Mouse (Mus musculus): Measurements from ENCODE around the gene Gm3402.
"Not testable (repeated sequence)": the region's sequence is repeated elsewhere in the genome, so short reads cannot be mapped to it uniquely, and the experiment has no call there.

Gene Gm3402

GRCm38 (mm10) chr5:146513823-146514222, at the start of gene Gm3402:
Gene Gm3402 (plus strand): TSS chr5:146514123.
- DNase-seq (ENCODE audit: low spot score) = not testable (repeated sequence)

GRCm38 (mm10) chr5:146466663-146467062, 47.3 kb upstream of the Gm3402 start:
- no peak for DNase-seq (ENCODE audit: low spot score)

DNA sequence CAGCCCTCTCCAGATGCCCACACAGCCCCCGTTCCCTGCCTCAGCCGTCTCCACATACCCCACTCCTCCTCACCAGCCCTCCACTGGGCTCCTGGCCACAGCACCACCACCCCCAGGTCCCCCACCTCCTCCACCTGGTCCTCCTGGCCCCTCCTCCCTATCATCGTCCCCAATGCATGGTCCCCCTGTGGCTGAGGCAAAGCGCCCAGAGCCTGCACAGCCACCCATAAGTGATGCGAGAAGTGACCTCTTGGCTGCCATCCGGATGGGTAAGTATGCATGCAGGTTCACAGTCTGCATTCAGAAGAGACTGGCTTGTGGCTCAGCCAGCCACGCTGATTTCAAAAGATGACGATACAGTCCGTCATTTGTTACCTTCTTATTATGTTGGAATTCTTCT, 45.6 kb upstream of the Gm3402 start:
- no peak for DNase-seq (ENCODE audit: low spot score)

GRCm38 (mm10) chr5:146470821-146471220, 43.1 kb upstream of the Gm3402 start:
- no peak for DNase-seq (ENCODE audit: low spot score)

DNA sequence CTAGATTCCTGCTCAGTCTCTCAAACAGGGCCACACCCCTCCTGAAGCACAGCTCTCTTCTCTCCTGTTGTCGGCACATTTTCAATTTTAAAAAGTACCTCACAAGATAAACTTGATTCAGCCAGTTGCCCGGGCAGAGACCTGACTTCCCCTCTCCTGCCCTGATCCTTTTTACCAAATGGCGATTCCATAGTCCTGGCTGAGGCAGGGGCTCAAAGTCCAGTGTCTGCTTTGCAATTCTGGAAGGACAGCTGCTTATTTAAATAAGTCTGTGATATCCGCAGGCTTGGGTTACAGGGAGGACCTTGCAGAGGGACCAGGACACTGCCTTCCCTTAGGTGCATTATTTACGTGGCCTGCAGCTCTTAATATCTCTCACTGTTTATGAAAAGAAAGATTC, 42.6 kb upstream of the Gm3402 start:
- DNase-seq (ENCODE audit: low spot score) = no peak

DNA sequence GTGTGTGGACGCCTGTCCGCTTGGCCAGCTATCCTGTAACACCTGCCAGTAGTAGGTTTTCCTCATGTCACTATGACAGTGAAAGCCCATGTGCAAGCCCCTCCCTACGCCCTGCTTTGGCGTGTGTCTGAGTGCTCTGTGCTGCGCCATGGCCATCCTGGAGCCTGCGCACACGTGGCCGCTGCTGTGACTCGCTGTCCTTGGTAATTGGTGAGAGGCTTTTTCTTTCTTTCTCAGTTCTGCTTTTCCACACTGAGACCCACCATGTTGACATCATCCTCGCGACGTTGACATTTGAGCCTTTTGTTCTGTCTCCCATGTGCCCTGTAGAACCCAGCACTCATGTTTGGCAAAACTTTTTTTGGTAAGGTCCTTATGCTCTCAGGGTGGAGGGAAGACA, 42.1 kb upstream of the Gm3402 start:
- no peak for DNase-seq (ENCODE audit: low spot score)

DNA sequence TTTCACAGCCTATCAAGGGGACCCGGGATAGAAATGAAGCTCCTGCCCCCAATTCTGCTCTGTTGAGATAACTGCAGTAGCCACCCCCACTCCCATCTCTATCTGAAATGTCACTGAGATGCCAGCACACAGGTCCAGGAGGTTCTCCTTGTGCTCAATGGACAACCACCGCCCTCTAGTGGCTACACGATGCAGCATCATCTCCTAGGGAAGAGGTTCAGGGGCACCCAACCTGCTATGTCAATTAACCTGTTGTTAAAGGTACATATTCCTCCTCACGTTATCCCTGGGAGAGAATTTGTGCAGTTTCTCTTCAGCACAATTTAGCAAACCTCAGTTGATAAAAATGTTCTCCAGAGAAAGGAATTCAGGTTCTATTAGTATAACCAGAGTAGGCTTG, 34.4 kb upstream of the Gm3402 start:
- peak; percentile 15 for DNase-seq (ENCODE audit: low spot score)

- not testable (repeated sequence) for DNase-seq (ENCODE audit: low spot score)
These were observed 32.3 kb upstream of the Gm3402 start, which contains the start of gene Gm6408 for GRCm38 (mm10) chr5:146481665-146482064. Gene Gm6408 (plus strand): TSS chr5:146481965.

- peak; percentile 12 for DNase-seq (ENCODE audit: low spot score)
These were observed 25.0 kb upstream of the Gm3402 start for GRCm38 (mm10) chr5:146488959-146489358.

GRCm38 (mm10) chr5:146491063-146491462, 22.9 kb upstream of the Gm3402 start, which contains the start of gene Gm6370:
Gene Gm6370 (plus strand): TSS chr5:146491363.
- not testable (repeated sequence) for DNase-seq (ENCODE audit: low spot score)

GRCm38 (mm10) chr5:146502099-146502498, 11.8 kb upstream of the Gm3402 start, which contains the start of gene 4930449I24Rik:
Gene 4930449I24Rik (plus strand): TSS chr5:146502399.
- not testable (repeated sequence) for DNase-seq (ENCODE audit: low spot score)

DNA sequence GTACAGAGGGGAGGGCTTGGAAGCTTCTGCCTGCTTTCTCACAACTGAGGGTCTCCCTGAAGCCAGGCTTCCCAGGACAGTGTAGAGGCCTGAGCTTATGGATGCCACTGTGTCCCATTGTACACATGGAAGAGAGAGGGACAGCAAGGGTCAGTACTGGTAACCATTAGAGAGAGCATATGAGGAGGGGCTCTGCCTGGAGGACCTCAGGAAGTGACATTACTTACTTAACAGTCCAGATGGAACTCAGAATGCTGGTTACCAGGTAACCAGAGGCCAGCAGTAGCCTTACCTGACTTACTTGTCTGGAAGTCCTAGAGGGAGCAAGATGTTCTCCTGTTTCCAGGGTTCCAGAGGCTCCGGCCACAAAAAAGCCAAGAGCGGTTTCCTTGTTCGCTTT, 11.6 kb downstream of the Gm3402 start, which contains the start of gene Gm3404:
Gm3404 (plus strand) TSS at position 301 of the 400 bp plus-strand sequence.
- DNase-seq (ENCODE audit: low spot score) = not testable (repeated sequence)

DNA sequence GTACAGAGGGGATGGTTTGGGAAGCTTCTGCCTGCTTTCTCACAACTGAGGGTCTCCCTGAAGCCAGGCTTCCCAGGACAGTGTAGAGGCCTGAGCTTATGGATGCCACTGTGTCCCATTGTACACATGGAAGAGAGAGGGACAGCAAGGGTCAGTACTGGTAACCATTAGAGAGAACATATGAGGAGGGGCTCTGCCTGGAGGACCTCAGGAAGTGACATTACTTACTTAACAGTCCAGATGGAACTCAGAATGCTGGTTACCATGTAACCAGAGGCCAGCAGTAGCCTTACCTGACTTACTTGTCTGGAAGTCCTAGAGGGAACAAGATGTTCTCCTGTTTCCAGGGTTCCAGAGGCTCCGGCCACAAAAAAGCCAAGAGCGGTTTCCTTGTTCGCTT, 23.4 kb downstream of the Gm3402 start, which contains the start of gene Gm3409:
Gm3409 (plus strand) TSS at position 301 of the 400 bp plus-strand sequence.
- not testable (repeated sequence) for DNase-seq (ENCODE audit: low spot score)

DNA sequence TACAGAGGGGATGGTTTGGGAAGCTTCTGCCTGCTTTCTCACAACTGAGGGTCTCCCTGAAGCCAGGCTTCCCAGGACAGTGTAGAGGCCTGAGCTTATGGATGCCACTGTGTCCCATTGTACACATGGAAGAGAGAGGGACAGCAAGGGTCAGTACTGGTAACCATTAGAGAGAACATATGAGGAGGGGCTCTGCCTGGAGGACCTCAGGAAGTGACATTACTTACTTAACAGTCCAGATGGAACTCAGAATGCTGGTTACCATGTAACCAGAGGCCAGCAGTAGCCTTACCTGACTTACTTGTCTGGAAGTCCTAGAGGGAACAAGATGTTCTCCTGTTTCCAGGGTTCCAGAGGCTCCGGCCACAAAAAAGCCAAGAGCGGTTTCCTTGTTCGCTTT, 41.9 kb downstream of the Gm3402 start, which contains the start of gene Gm3415:
Gm3415 (plus strand) TSS at position 301 of the 400 bp plus-strand sequence.
- not testable (repeated sequence) for DNase-seq (ENCODE audit: low spot score)

DNA sequence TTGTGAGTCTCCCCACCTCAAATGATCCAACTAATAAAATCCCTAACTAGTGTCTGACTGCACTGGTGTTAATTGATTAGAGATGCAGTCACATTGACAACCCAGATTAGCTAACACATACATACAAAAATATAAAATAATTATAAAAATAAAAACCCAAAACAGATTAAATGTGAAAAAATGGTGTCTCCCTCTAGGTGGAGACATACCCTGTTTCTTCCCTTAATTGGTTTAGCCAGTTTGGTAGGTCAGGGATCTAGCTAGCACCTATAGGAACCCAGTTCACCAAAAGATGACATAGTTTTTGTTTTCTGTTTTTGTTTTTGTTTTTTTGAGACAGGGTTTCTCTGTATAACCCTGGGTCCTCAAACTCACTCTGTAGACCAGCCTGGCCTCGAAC, 50.3 kb downstream of the Gm3402 start:
- no peak for DNase-seq (ENCODE audit: low spot score)
